ENCODE assay signal across 27 mouse cellular contexts in the genomic region with DNA sequence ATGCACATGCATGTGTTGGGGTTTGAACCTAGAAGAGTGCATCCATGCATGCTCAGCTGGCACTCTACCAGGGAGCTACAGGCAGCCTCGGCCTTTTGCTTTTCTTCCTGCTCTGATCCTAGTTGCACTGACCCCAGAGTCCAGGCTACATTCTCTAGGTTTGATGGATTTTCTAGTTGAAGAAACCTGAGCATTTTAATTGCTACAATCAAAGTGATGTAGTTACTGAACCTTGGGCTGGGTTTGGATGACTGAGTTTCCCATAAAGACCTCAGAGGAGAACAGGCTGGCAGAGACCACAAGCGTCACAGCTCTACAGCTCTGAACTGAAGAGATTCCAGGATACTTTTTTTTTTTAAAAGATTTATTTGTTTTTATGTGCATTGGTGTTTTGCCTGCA. TPM values are rescaled to one million over a fixed set of nuclear protein-coding genes. Genes with fewer than 3 reads are reported as not detected.
DNase-seq lines count a peak whose midpoint lies in the region; ATAC-seq lines count a peak whose summit lies in the region.
"Had no signal": no experiment of that assay in that cellular context is flagged by ENCODE, and none has a peak within 500 bp of the region (broad histone marks: within the 10 kb centered on the region; RNA-seq: fewer than 3 reads in every experiment).

No protein-coding gene starts in this region.

- H3K4me1 ChIP-seq in megakaryocyte, embryonic 14.5 days = peaks cover 8% of the 10 kb centered on the region; the same call in 1 of the 2 replicates
- peaks cover 36% of the 10 kb centered on the region for H3K4me1 ChIP-seq in kidney, embryonic 15.5 days
- H3K4me1 ChIP-seq: embryonic facial prominence, embryonic 13.5 days; heart, embryonic 12.5 days; stomach, embryonic 15.5 days had no signal

- peaks cover 16% of the 10 kb centered on the region for H3K27me3 ChIP-seq in megakaryocyte, embryonic 14.5 days (replicated peaks)
- H3K27me3 ChIP-seq in kidney, embryonic 15.5 days = no peaks in the 10 kb centered on the region
- H3K27me3 ChIP-seq: CH12.LX; embryonic facial prominence, embryonic 13.5 days; heart, embryonic 12.5 days; stomach, embryonic 15.5 days had no signal

- H3K4me3 ChIP-seq in megakaryocyte, embryonic 14.5 days (replicated peaks) = peak overlapping the region; percentile 57
- H3K4me3 ChIP-seq in kidney, embryonic 15.5 days (replicated peaks) = no peak overlapping the region
- H3K4me3 ChIP-seq: embryonic facial prominence, embryonic 13.5 days; heart, embryonic 12.5 days; midbrain, embryonic 10.5 days; stomach, embryonic 15.5 days had no signal

- H3K27ac ChIP-seq in kidney, embryonic 15.5 days = peak overlapping the region; percentile 97
- H3K27ac ChIP-seq: embryonic facial prominence, embryonic 13.5 days; hindbrain, embryonic 14.5 days; liver, embryonic 14.5 days; macrophage; midbrain, embryonic 10.5 days; stomach, embryonic 15.5 days had no signal

- peaks cover 6% of the 10 kb centered on the region for H3K36me3 ChIP-seq in megakaryocyte, embryonic 14.5 days (replicated peaks; ENCODE audit: low read length)
- no peaks in the 10 kb centered on the region for H3K36me3 ChIP-seq in kidney, embryonic 15.5 days
- H3K36me3 ChIP-seq: embryonic facial prominence, embryonic 13.5 days; heart, embryonic 12.5 days; midbrain, embryonic 10.5 days; stomach, embryonic 15.5 days had no signal

- peak; percentile 90 for DNase-seq in kidney, postnatal 25 days
- DNase-seq in left cerebral cortex, postnatal 10 days (ENCODE audit: extremely low spot score in 1 of 2, low spot score in 2 of 2) = no peak
- DNase-seq in urinary bladder, postnatal 10 days (ENCODE audit: low spot score) = no peak
- no peak for DNase-seq in cerebellum, adult 9-10 months
- DNase-seq: adrenal gland, postnatal 14 days; cerebellum, adult 11 months; cerebellum, adult 9-11 months; forebrain, postnatal 0 days; gastrocnemius, postnatal 14 days; layer of hippocampus, postnatal 36 days; liver; lung, adult 2 months; lung, postnatal 10 days; right cerebral cortex, postnatal 25 days had no signal

- H3K9ac ChIP-seq in kidney, embryonic 15.5 days = no peak overlapping the region
- H3K9ac ChIP-seq: embryonic facial prominence, embryonic 13.5 days; forebrain, postnatal 0 days; heart, embryonic 12.5 days; hindbrain, embryonic 14.5 days; liver, embryonic 14.5 days; stomach, embryonic 15.5 days had no signal

- no peak for ATAC-seq in megakaryocyte, adult 5-6 weeks (ENCODE audit: poor library complexity, severe bottlenecking)
- peak; percentile 91 for ATAC-seq in kidney, embryonic 15.5 days (replicated peaks; ENCODE audit: low FRiP score)
- ATAC-seq: forebrain, postnatal 0 days; intestine, postnatal 0 days; midbrain, embryonic 16.5 days had no signal

- intact Hi-C loops in left cerebral cortex, postnatal 10 days (cut with DNase I) = no loop called here

- no peak overlapping the region for H3K4me2 ChIP-seq in kidney, embryonic 15.5 days
- H3K4me2 ChIP-seq: embryonic facial prominence, embryonic 13.5 days; heart, embryonic 12.5 days; hindbrain, embryonic 14.5 days; stomach, embryonic 15.5 days had no signal

- 24% methylated on average over 2 of the region's 2 CpGs for WGBS in kidney, embryonic 15.5 days

- H3K9me3 ChIP-seq in megakaryocyte, embryonic 14.5 days = peaks cover 11% of the 10 kb centered on the region
- peaks cover 5% of the 10 kb centered on the region; the same call in 1 of the 2 replicates for H3K9me3 ChIP-seq in kidney, embryonic 15.5 days (replicated peaks)
- H3K9me3 ChIP-seq: embryonic facial prominence, embryonic 13.5 days; midbrain, embryonic 10.5 days; stomach, embryonic 15.5 days had no signal

RNA-seq across cellular contexts. Expression of a gene that starts 13.5 kb away (rescaled TPM):
- polyA plus RNA-seq in megakaryocyte, embryonic 14.5 days (2012; ENCODE audit: insufficient read depth, low replicate concordance) = 6.0 TPM in 1 of 2 replicates, not detected in the other
- total RNA-seq in megakaryocyte, adult 5-6 weeks (2015) = 754 and 797 TPM in 2 replicates
- 428 and 432 TPM in 2 replicates for total RNA-seq in megakaryocyte, adult 5-6 weeks (2017)
- polyA plus RNA-seq in kidney, embryonic 15.5 days (2015; fragmentation: Nextera tagmentation; extraction: Ambion mirVana) = 272 and 284 TPM in 2 replicates
- total RNA-seq in left cerebral cortex, postnatal 10 days (2021) = 100 to 1,000 TPM; 116 to 134 TPM

RNA-seq across cellular contexts. Expression of a gene that starts 55.7 kb away (rescaled TPM):
- 6.2 and 10.4 TPM in 2 replicates for polyA plus RNA-seq in megakaryocyte, embryonic 14.5 days (2012; ENCODE audit: insufficient read depth, low replicate concordance)
- total RNA-seq in megakaryocyte, adult 5-6 weeks (2015) = 11.2 and 14.0 TPM in 2 replicates
- total RNA-seq in megakaryocyte, adult 5-6 weeks (2017) = 14.1 and 18.5 TPM in 2 replicates
- polyA plus RNA-seq in kidney, embryonic 15.5 days (2015; fragmentation: Nextera tagmentation; extraction: Ambion mirVana) = 24.7 and 28.9 TPM in 2 replicates
- total RNA-seq in left cerebral cortex, postnatal 10 days (2021) = 10 to 100 TPM; 14.9 to 17.8 TPM

RNA-seq across cellular contexts. Expression of a gene that starts 56.5 kb away (rescaled TPM):
- 8.4 and 21.3 TPM in 2 replicates for polyA plus RNA-seq in megakaryocyte, embryonic 14.5 days (2012; ENCODE audit: insufficient read depth, low replicate concordance)
- 41.3 and 50.5 TPM in 2 replicates for total RNA-seq in megakaryocyte, adult 5-6 weeks (2015)
- total RNA-seq in megakaryocyte, adult 5-6 weeks (2017) = 44.2 and 54.6 TPM in 2 replicates
- 36.7 and 38.9 TPM in 2 replicates for polyA plus RNA-seq in kidney, embryonic 15.5 days (2015; fragmentation: Nextera tagmentation; extraction: Ambion mirVana)
- total RNA-seq in left cerebral cortex, postnatal 10 days (2021) = 10 to 100 TPM; 41.9 to 47.4 TPM

Comparison
In these comparisons a context has a peak if more than half of its experiments do, and no peak if none do; other contexts are left out.
1. DNase-seq: peak in kidney, postnatal 25 days (2 of 2); none in left cerebral cortex, postnatal 10 days (0 of 2), urinary bladder, postnatal 10 days (single experiment) and cerebellum, adult 9-10 months (single experiment).